Mouse (Mus musculus): ENCODE data around the gene Dusp2.

DNA sequence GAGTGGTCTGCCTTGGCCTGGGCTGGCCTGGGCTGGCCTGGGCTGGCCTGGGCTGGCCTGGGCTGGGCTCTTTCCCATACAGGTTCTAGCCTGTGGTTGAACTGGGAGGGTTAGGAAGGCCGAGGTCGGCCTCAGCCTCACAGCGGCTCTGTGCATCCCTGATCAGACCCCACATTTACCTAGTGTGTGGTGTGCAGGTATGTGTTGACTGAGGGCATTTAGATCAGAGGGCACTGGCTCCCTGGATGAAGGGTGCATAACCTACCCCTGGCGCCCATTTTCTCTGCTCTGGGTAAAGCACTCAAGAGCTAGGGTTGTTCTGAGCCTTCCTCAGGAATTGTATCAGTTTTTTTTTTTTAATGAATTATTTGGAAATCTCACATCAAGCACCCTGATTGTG, 2.5 kb downstream of the Dusp2 start, which contains the start of gene Astl:
- no peak for TF ChIP-seq CTCF (conservative IDR thresholded peaks at IDR 0.05; ENCODE audit: low read length)
- TF ChIP-seq POU5F1 (IDR thresholded peaks at IDR 0.05; ENCODE audit: borderline replicate concordance, low read length) = no peak

All from E14TG2a.4 (cell line).